Comparison of ENCODE assay signal across 16 mouse cellular contexts in genomic region chr2:118202934-118203333, GRCm38 (mm10). TPM values are rescaled to one million over a fixed set of nuclear protein-coding genes. Genes with fewer than 3 reads are reported as not detected.
DNase-seq lines count a peak whose midpoint lies in the region; ATAC-seq lines count a peak whose summit lies in the region.
"Had no signal": no experiment of that assay in that cellular context is flagged by ENCODE, and none has a peak within 500 bp of the region (broad histone marks: within the 10 kb centered on the region; RNA-seq: fewer than 3 reads in every experiment).

No protein-coding gene starts in this region.

- ATAC-seq in forebrain, embryonic 11.5 days (replicated peaks; ENCODE audit: low FRiP score) = no peak
- ATAC-seq in hindbrain, embryonic 14.5 days (ENCODE audit: low FRiP score) = no peak
- ATAC-seq in midbrain, embryonic 16.5 days = no peak

- no peaks in the 10 kb centered on the region for H3K9me3 ChIP-seq in forebrain, embryonic 11.5 days (ENCODE audit: control insufficient read depth, low read length)
- H3K9me3 ChIP-seq in hindbrain, embryonic 14.5 days (ENCODE audit: control insufficient read depth, low read length) = no peaks in the 10 kb centered on the region
- H3K9me3 ChIP-seq in midbrain, embryonic 16.5 days (replicated peaks; ENCODE audit: control insufficient read depth, low read length, poor library complexity, severe bottlenecking) = no peaks in the 10 kb centered on the region
- H3K9me3 ChIP-seq: embryonic facial prominence, embryonic 12.5 days; lung, embryonic 15.5 days had no signal

- H3K4me2 ChIP-seq in forebrain, embryonic 11.5 days (ENCODE audit: low read depth, low read length, severe bottlenecking) = peak overlapping the region; percentile 45; the same call in 1 of the 2 replicates
- H3K4me2 ChIP-seq in hindbrain, embryonic 14.5 days (replicated peaks) = peak overlapping the region; percentile 44; the same call in 1 of the 2 replicates
- H3K4me2 ChIP-seq in midbrain, embryonic 16.5 days (ENCODE audit: low read length) = no peak overlapping the region
- H3K4me2 ChIP-seq: liver, embryonic 11.5 days had no signal

- H3K9ac ChIP-seq in forebrain, embryonic 11.5 days (ENCODE audit: low read length) = no peak overlapping the region
- H3K9ac ChIP-seq in hindbrain, embryonic 14.5 days = no peak overlapping the region
- H3K9ac ChIP-seq in midbrain, embryonic 16.5 days (ENCODE audit: low read depth, low read length) = no peak overlapping the region
- H3K9ac ChIP-seq: embryonic facial prominence, embryonic 12.5 days; heart, embryonic 12.5 days; lung, embryonic 15.5 days had no signal

- WGBS in forebrain, embryonic 11.5 days = 47% methylated on average over 2 of the region's 2 CpGs
- WGBS in hindbrain, embryonic 14.5 days = 38% methylated on average over 2 of the region's 2 CpGs
- 31% methylated on average over 2 of the region's 2 CpGs for WGBS in midbrain, embryonic 16.5 days

- no peaks in the 10 kb centered on the region for H3K27me3 ChIP-seq in forebrain, embryonic 11.5 days (ENCODE audit: control insufficient read depth, insufficient read depth, low read length)
- no peaks in the 10 kb centered on the region for H3K27me3 ChIP-seq in hindbrain, embryonic 14.5 days (ENCODE audit: control insufficient read depth, insufficient read depth, low read length)
- H3K27me3 ChIP-seq in midbrain, embryonic 16.5 days (ENCODE audit: control insufficient read depth, insufficient read depth, low read depth, low read length) = no peaks in the 10 kb centered on the region
- H3K27me3 ChIP-seq: CH12.LX; embryonic facial prominence, embryonic 12.5 days; lung, embryonic 15.5 days had no signal

- H3K36me3 ChIP-seq in forebrain, embryonic 11.5 days (ENCODE audit: control insufficient read depth, insufficient read depth, low read length) = no peaks in the 10 kb centered on the region
- H3K36me3 ChIP-seq in hindbrain, embryonic 14.5 days (replicated peaks; ENCODE audit: control insufficient read depth, insufficient read depth) = no peaks in the 10 kb centered on the region
- no peaks in the 10 kb centered on the region for H3K36me3 ChIP-seq in midbrain, embryonic 16.5 days (ENCODE audit: control insufficient read depth, insufficient read depth, low read length)
- H3K36me3 ChIP-seq: embryonic facial prominence, embryonic 12.5 days; heart, embryonic 12.5 days; lung, embryonic 15.5 days had no signal

- peaks cover 25% of the 10 kb centered on the region for H3K4me1 ChIP-seq in forebrain, embryonic 11.5 days (replicated peaks; ENCODE audit: control insufficient read depth, insufficient read depth, low read length)
- peaks cover 32% of the 10 kb centered on the region for H3K4me1 ChIP-seq in hindbrain, embryonic 14.5 days (replicated peaks; ENCODE audit: control insufficient read depth, insufficient read depth, low read length)
- H3K4me1 ChIP-seq in midbrain, embryonic 16.5 days (ENCODE audit: control insufficient read depth, insufficient read depth, low read length) = peaks cover 27% of the 10 kb centered on the region

- H3K4me3 ChIP-seq in forebrain, embryonic 11.5 days (ENCODE audit: low read depth, low read length) = no peak overlapping the region
- no peak overlapping the region for H3K4me3 ChIP-seq in hindbrain, embryonic 14.5 days (replicated peaks; ENCODE audit: low read length)
- no peak overlapping the region for H3K4me3 ChIP-seq in midbrain, embryonic 16.5 days (ENCODE audit: low read depth, low read length)
- H3K4me3 ChIP-seq: embryonic facial prominence, embryonic 12.5 days; heart, embryonic 12.5 days; lung, embryonic 15.5 days had no signal

- peak; percentile 19 to 43 for DNase-seq in cerebellum, postnatal 10 days
- no peak for DNase-seq in cerebellum, adult 11-12 months
- DNase-seq in forebrain, embryonic 11.5 days (ENCODE audit: low spot score) = no peak
- peak; percentile 58 for DNase-seq in hindbrain, embryonic 14.5 days (ENCODE audit: low spot score)
- DNase-seq in adrenal gland, adult 2 months = no peak
- no peak for DNase-seq in urinary bladder, adult 2 months (ENCODE audit: low spot score)
- no peak for DNase-seq in cerebellum, postnatal 4 days (ENCODE audit: low spot score in 2 of 2)
- DNase-seq: gastrocnemius, postnatal 10 days; heart, postnatal 4 days; thymus, adult 2 months had no signal

- peak overlapping the region; percentile 81 for H3K27ac ChIP-seq in forebrain, embryonic 11.5 days (ENCODE audit: low read depth, low read length)
- peak overlapping the region; percentile 84 for H3K27ac ChIP-seq in hindbrain, embryonic 14.5 days
- H3K27ac ChIP-seq in midbrain, embryonic 16.5 days (ENCODE audit: low read length) = peak overlapping the region; percentile 34; the same call in 1 of the 2 replicates
- H3K27ac ChIP-seq: embryonic facial prominence, embryonic 12.5 days; lung, embryonic 15.5 days had no signal

RNA-seq across cellular contexts. Expression of gene Fsip1, which starts 53.8 kb away (rescaled TPM):
- 3.2 and 4.2 TPM in 2 replicates for polyA plus RNA-seq in forebrain, embryonic 11.5 days (2014; fragmentation: Nextera tagmentation; extraction: Ambion mirVana)
- polyA plus RNA-seq in hindbrain, embryonic 14.5 days (2014; fragmentation: Nextera tagmentation; extraction: Ambion mirVana) = 2.5 TPM in 2 replicates
- 2.6 and 3.6 TPM in 2 replicates for polyA plus RNA-seq in midbrain, embryonic 16.5 days (2015; fragmentation: Nextera tagmentation; extraction: Ambion mirVana)
- total RNA-seq in adrenal gland, adult 2 months (2021) = under 1 TPM; 0.37 to 0.45 TPM
- not detected in 2 replicates for polyA plus RNA-seq in adrenal gland, adult 2 months (2012; rRNA removed)
- polyA plus RNA-seq in urinary bladder, adult 2 months (2012; rRNA removed) = 0.04 TPM in 2 replicates
- total RNA-seq: gastrocnemius, postnatal 10 days had no signal
- polyA plus RNA-seq: heart, embryonic 12.5 days; thymus, adult 2 months had no signal

Comparison
In these comparisons a context has a peak if more than half of its experiments do, and no peak if none do; other contexts are left out.
1. DNase-seq: peak in cerebellum, postnatal 10 days (2 of 2) and hindbrain, embryonic 14.5 days (single experiment); none in cerebellum, adult 11-12 months (single experiment), forebrain, embryonic 11.5 days (single experiment), adrenal gland, adult 2 months (single experiment), urinary bladder, adult 2 months (single experiment) and cerebellum, postnatal 4 days (0 of 2).
2. H3K27ac ChIP-seq: peak in every context shown above with its lines; median percentile 84 in hindbrain, embryonic 14.5 days; 81 in forebrain, embryonic 11.5 days; 34 in midbrain, embryonic 16.5 days.